Mouse (Mus musculus): Measurements from ENCODE around the gene Hyal1.

Gene Hyal1

GRCm38 (mm10) chr9:107599433-107599832 is 22.7 kb downstream of the Hyal1 start:
- DNase-seq = no peak

GRCm38 (mm10) chr9:107599842-107600241 is 23.1 kb downstream of the Hyal1 start:
- DNase-seq = peak; percentile 41

GRCm38 (mm10) chr9:107600745-107601144 is 24.0 kb downstream of the Hyal1 start:
- no peak for DNase-seq

GRCm38 (mm10) chr9:107601275-107601674 is 24.5 kb downstream of the Hyal1 start:
- DNase-seq = no peak

GRCm38 (mm10) chr9:107602068-107602648 is 25.4 kb downstream of the Hyal1 start:
- peak; percentile 84 for DNase-seq

GRCm38 (mm10) chr9:107603251-107603650 is 26.5 kb downstream of the Hyal1 start:
- no peak for DNase-seq

- DNase-seq = no peak
These were observed 28.4 kb downstream of the Hyal1 start for GRCm38 (mm10) chr9:107605041-107605661.

- no peak for DNase-seq
These were observed 29.9 kb downstream of the Hyal1 start for GRCm38 (mm10) chr9:107606591-107606990.

- no peak for DNase-seq
These were observed 30.3 kb downstream of the Hyal1 start for GRCm38 (mm10) chr9:107607036-107607435.

GRCm38 (mm10) chr9:107607653-107608245 is 31.0 kb downstream of the Hyal1 start:
- no peak for DNase-seq

- DNase-seq = no peak
These were observed 32.2 kb downstream of the Hyal1 start, which contains the start of gene Sema3b for GRCm38 (mm10) chr9:107608741-107609432. TSS of gene Sema3b (minus strand) at chr9:107609229.

- no peak for DNase-seq
These were observed 32.7 kb downstream of the Hyal1 start for GRCm38 (mm10) chr9:107609433-107609830.

- DNase-seq = no peak
These were observed 34.9 kb downstream of the Hyal1 start for GRCm38 (mm10) chr9:107611456-107612190.

GRCm38 (mm10) chr9:107612191-107612944 is 35.6 kb downstream of the Hyal1 start:
- DNase-seq = peak; percentile 99

GRCm38 (mm10) chr9:107612945-107613569 is 36.3 kb downstream of the Hyal1 start:
- DNase-seq = no peak

GRCm38 (mm10) chr9:107615035-107615434 is 38.3 kb downstream of the Hyal1 start:
- DNase-seq = no peak

GRCm38 (mm10) chr9:107617461-107617860 is 40.7 kb downstream of the Hyal1 start:
- DNase-seq = no peak

- no peak for DNase-seq
These were observed 41.4 kb downstream of the Hyal1 start for GRCm38 (mm10) chr9:107618098-107618497.

GRCm38 (mm10) chr9:107618778-107619545 is 42.2 kb downstream of the Hyal1 start:
- no peak for DNase-seq

GRCm38 (mm10) chr9:107619546-107619879 is 42.8 kb downstream of the Hyal1 start:
- DNase-seq = no peak

GRCm38 (mm10) chr9:107620954-107621353 is 44.2 kb downstream of the Hyal1 start:
- DNase-seq = no peak

Data from right cerebral cortex, adult 18-20 months (tissue).